ENCODE assay signal across 8 mouse cellular contexts in the genomic region with DNA sequence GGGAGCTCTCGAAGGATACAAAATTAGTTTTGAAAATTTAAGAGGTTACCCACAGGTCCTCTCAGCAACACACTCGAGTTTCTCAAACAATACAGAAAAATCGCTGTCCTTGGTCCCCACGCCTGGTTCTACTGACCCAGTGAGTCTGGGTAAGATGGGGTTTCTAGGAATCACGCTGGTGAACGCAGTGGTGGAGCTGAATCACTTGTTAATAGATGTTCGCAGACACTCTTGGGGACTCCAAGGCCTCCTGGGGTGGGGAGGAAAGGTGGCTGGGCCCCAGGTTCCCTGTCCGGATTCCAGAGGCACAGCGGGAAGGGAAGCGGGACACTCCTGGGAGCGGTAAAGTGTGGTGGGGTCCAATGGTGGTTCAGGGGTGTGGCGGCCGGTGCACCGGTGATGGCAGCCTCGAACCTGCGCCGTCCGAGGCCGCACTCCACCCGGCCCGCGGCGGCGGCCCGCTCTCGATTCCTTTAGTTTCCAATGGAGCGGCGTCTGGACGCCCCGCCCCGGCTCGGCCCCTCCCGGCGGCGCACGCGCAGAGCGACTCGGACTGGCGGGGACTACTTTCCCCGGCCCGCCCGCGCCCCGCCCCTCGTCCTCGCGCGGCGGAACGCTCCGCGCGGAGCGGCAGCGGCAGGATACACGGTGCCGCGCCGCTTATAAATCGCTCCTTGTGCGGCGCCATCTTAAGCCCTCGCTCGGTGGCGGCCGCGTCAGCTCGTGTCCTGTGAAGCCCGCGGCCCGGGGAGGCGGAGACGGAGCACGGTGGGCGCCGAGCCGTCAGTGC. TPM values are rescaled to one million over a fixed set of nuclear protein-coding genes. Genes with fewer than 3 reads are reported as not detected.
A peak's percentile ranks its signal among the peaks of the same experiment; 100 is the strongest.
DNase-seq lines count a peak whose midpoint lies in the region; TF ChIP-seq lines count a peak whose summit lies in the region.

No protein-coding gene starts in this region.

- peak; percentile 94 for DNase-seq in adipocyte (ENCODE audit: low spot score)
- DNase-seq in gastrocnemius, adult 8-10 months (ENCODE audit: low spot score in 2 of 2), result peak; percentile 93 to 94
- DNase-seq in hindlimb bud, embryonic 11.5 days (ENCODE audit: extremely low spot score, low read depth, low spot score), result peak; percentile 79
- DNase-seq in left cerebral cortex, adult 8-10 months (ENCODE audit: low spot score in 2 of 2), result peak; percentile 89 to 91
- peak; percentile 90 to 93 for DNase-seq in right cerebral cortex, adult 2 months (ENCODE audit: low spot score in 2 of 2)
- peak; percentile 90 for DNase-seq in urinary bladder, postnatal 10 days (ENCODE audit: low spot score)

- peaks cover 9% of the 10 kb centered on the region for H3K36me3 ChIP-seq in megakaryocyte, embryonic 14.5 days (replicated peaks; ENCODE audit: low read length)

- no peak for TF ChIP-seq CTCF in cortical plate, adult 2 months (IDR thresholded peaks at IDR 0.05; ENCODE audit: extremely low read depth, insufficient read depth, low read length)

- peaks cover 7% of the 10 kb centered on the region; the same call in 1 of the 2 replicates for H3K4me1 ChIP-seq in cortical plate, adult 2 months (ENCODE audit: control insufficient read depth, insufficient read depth, low read length)
- H3K4me1 ChIP-seq in megakaryocyte, embryonic 14.5 days, result peaks cover 33% of the 10 kb centered on the region

- H3K27me3 ChIP-seq in megakaryocyte, embryonic 14.5 days (replicated peaks), result no peaks in the 10 kb centered on the region

- peak; percentile 96 for TF ChIP-seq POLR2A in cortical plate, adult 2 months (IDR thresholded peaks at IDR 0.05; ENCODE audit: extremely low read depth, insufficient read depth, low read length)

- H3K4me3 ChIP-seq in cortical plate, adult 2 months (ENCODE audit: insufficient read depth, low read length), result peak overlapping the region; percentile 97
- H3K4me3 ChIP-seq in megakaryocyte, embryonic 14.5 days (replicated peaks), result peak overlapping the region; percentile 95

- H3K9me3 ChIP-seq in megakaryocyte, embryonic 14.5 days, result no peaks in the 10 kb centered on the region

- H3K27ac ChIP-seq in cortical plate, adult 2 months (ENCODE audit: insufficient read depth, low read length), result peak overlapping the region; percentile 94

RNA-seq across cellular contexts. Expression of a gene that starts 4.0 kb away (rescaled TPM):
- 198 and 204 TPM in 2 replicates for polyA plus RNA-seq in cortical plate, adult 2 months (2012; rRNA removed)
- 100 to 1,000 TPM; 203 to 219 (median 212) TPM for total RNA-seq in gastrocnemius, adult 8-10 months (2022)
- total RNA-seq in left cerebral cortex, adult 8-10 months (2022), result 100 to 1,000 TPM; 498 to 528 (median 508) TPM
- 13.0 and 20.2 TPM in 2 replicates for polyA plus RNA-seq in megakaryocyte, embryonic 14.5 days (2012; ENCODE audit: insufficient read depth, low replicate concordance)

Comparison
In these comparisons a context has a peak if more than half of its experiments do, and no peak if none do; other contexts are left out.
1. Peak in every context shown above with its lines: DNase-seq, H3K4me3 ChIP-seq and H3K27ac ChIP-seq.